Mouse (Mus musculus) gastrocnemius, postnatal 14 days (tissue): Measurements from ENCODE around the gene Nlrp4e. TPM values are rescaled to one million over a fixed set of nuclear protein-coding genes. Genes with fewer than 3 reads are reported as not detected.
"Not testable (repeated sequence)": the region's sequence is repeated elsewhere in the genome, so short reads cannot be mapped to it uniquely, and the experiment has no call there.

Source experiments
- DNase-seq: peaks from one replicate; pipeline ENCODE4 v3.0.0; 2021; ENCODE audit warnings: mixed read lengths
- intact Hi-C: fragments of 180-260 bp; cut with DNase I; formaldehyde crosslinking; loops from one replicate; pipeline ENCODE4 v1.15.1; 2025; ENCODE audit warnings: low total_unique reads
- long read RNA-seq, 2 experiments: library from polyadenylated mRNA; stranded (forward); transcript quantifications; one replicate each; pipeline ENCODE4 v2.0.0; 2021
- microRNA-seq, 2 experiments: library from miRNA; unstranded; fragments of <30 nt; microRNA quantifications; one replicate each; pipeline ENCODE4 v1.2.0; 2021
- total RNA-seq, 2 experiments: library from RNA; stranded (reverse); gene quantifications; 2 replicates each; pipeline ENCODE4 v1.2.3; 2021

Gene Nlrp4e
- total RNA-seq: not detected
- long read RNA-seq, experiment 1: 0 reads
- long read RNA-seq, experiment 2, partial matches to known transcripts: 0 of 1 reads
- long read RNA-seq, experiment 2, other reads (novel, unspliced or antisense): 1 of 1 reads

DNA sequence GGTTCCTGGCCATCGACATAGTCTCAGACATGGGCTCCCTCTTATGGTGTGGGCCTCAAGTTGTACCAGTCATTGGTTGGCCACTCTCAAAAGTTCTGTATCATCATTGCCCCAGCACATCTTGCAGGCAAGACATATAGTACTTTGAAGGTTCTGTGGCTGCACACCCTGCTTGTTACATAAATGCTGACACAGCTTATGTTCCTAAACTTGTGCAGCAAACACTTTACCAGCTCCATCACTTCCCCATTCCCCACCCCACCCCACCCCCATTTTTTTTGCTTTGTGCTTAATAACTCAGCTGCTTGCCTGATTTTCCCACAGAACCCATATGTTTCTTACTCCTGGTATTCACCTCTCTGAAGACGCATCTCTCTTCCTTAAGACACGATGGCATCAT, at the start of gene Nlrp4e:
TSS of gene Nlrp4e (plus strand) at position 301 of the 400 bp plus-strand sequence.
- intact Hi-C loops, DNase-seq: not testable (repeated sequence)

DNA sequence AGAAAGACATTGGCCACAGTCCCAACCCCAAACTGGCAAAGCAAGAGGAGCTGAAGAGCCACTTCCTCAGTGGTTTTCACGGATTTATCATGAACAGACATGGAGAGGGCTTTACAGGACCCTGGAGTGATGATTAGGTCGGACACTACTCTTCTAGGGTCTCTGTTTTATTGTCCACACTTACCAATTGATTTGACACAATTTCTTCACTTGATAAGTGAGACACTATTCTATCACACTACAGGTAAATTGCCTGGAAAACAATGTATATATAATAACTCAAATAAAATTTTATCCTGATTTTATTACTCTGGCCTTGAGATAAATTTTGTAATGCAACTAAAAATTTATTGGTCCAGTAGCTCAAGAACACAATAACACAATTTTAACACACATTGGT, 49.4 kb upstream of the Nlrp4e start, which contains the start of gene Vmn1r166:
TSS of gene Vmn1r166 (minus strand) at position 101 of the 400 bp plus-strand sequence.
- DNase-seq, intact Hi-C loops: not testable (repeated sequence)

DNA sequence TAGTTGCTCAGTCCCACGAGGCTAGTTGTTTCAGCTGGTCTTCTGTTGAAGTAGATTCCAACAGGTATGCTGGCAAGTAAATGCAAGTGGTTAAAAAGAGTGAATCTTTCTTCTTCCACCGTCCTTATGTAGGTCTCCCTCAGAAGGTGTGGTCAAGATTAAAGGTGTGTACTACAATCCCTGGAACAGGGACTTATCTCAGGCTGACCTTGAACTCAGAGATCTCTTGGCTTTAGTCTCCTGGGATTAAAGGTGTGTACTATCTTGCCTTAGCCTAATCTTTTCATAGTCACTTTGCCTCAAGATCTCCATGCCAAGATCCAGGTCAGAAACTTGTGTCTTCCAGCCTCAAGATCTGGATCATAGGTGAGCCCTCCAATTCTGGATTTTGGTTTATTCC, 22.2 kb upstream of the Nlrp4e start, which contains the start of gene Gm6902:
TSS of gene Gm6902 (minus strand) at position 101 of the 400 bp plus-strand sequence.
- intact Hi-C loops, DNase-seq: not testable (repeated sequence)

DNA sequence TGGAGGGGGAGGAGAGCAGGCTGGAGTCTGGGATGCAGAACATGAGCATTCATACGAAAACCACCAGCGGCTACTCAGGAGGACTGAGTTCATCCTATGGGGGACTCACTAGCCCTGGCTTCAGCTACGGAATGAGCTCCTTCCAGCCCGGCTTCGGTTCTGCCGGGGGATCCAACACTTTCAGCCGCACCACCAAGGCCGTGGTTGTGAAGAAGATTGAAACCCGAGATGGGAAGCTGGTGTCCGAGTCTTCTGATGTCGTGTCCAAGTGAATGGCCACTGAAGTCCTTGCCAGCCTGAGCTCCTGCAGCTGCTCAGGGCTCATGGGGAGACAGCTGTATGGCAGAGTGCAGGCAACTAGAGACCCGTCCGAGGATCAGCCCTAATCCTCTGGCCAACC, 57.3 kb downstream of the Nlrp4e start:
- DNase-seq, intact Hi-C loops: not testable (repeated sequence)

DNA sequence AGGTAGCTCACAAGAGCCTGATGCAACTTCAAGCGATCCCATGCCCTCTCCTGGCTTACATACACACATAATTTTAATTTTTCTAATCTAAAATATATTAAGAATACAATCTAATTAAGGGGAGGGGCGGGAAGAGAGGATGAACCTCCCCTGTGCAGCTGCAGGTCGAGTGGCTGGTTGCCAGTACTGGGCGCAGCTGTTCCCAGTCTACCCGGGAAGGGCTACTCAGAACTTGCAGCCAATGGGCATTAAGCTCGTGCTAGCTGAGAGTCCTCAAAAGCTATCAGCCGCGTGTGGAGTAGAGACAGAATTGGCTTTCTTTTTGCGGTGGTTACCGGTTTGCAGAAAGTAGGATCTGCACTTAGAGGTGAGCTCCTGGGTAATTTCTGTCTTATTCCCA, 84.6 kb downstream of the Nlrp4e start, which contains the start of gene Nlrp5:
TSS of gene Nlrp5 (plus strand) at position 301 of the 400 bp plus-strand sequence.
- intact Hi-C loops: no loop called here
- DNase-seq: no peak

Small RNA genes lying within 50 kb of the gene (microRNA-seq; reads per million reads assigned to microRNA genes)
- 0 reads per million in 2 experiments for gene Gm25196

Other genes starting within 250 kb of the Nlrp4e start
- gene Vmn1r163, start 245.7 kb upstream of the Nlrp4e start, total RNA-seq: not detected
- gene Gm8720, start 233.7 kb upstream of the Nlrp4e start, total RNA-seq: not detected
- gene Gm10662, start 156.7 kb upstream of the Nlrp4e start, total RNA-seq: not detected
- gene Vmn1r165, start 83.9 kb upstream of the Nlrp4e start, total RNA-seq: not detected
- not detected for gene Vmn1r166, start 49.5 kb upstream of the Nlrp4e start, total RNA-seq
- gene Gm6902, start 22.3 kb upstream of the Nlrp4e start, total RNA-seq: not detected
- under 1 TPM in 1 of 2 experiments, not detected in 1; 0.10 TPM for gene Nlrp5, start 84.7 kb downstream of the Nlrp4e start, total RNA-seq
- gene Vmn1r167, start 206.0 kb downstream of the Nlrp4e start, total RNA-seq: not detected
- not detected for gene Vmn1r168, start 238.5 kb downstream of the Nlrp4e start, total RNA-seq